23 mouse cellular contexts compared by ENCODE assay signal in genomic region chr14:22364771-22365355, GRCm38 (mm10).
DNase-seq lines count a peak whose midpoint lies in the region; ATAC-seq and TF ChIP-seq lines count a peak whose summit lies in the region.
"Had no signal": no experiment of that assay in that cellular context is flagged by ENCODE, and none has a peak within 500 bp of the region (broad histone marks: within the 10 kb centered on the region; RNA-seq: fewer than 3 reads in every experiment).

No protein-coding gene starts in this region.

- DNase-seq in forebrain, embryonic 14.5 days (ENCODE audit: low spot score) = peak; percentile 49
- no peak for DNase-seq in forebrain, embryonic 11.5 days (ENCODE audit: low spot score)
- peak; percentile 5 for DNase-seq in layer of hippocampus, adult 11-12 months (ENCODE audit: low spot score)
- no peak for DNase-seq in layer of hippocampus, postnatal 25 days (ENCODE audit: extremely low spot score in 1 of 2, low spot score in 1 of 2)
- peak; percentile 10 to 30 for DNase-seq in right cerebral cortex, adult 2 months (ENCODE audit: low spot score in 2 of 2)
- no peak for DNase-seq in right cerebral cortex, postnatal 4 days
- no peak for DNase-seq in cerebellum, adult 9-10 months
- DNase-seq: adrenal gland, postnatal 25 days; cerebellum, adult 11 months; cerebellum, postnatal 14 days; gastrocnemius, adult 2 months; heart, postnatal 4 days; kidney, adult 18-20 months; left cerebral cortex, postnatal 4 days had no signal

- TF ChIP-seq CTCF in embryonic fibroblast, embryonic 13.5 days (IDR thresholded peaks at IDR 0.05; ENCODE audit: borderline replicate concordance, insufficient read depth, low read length) = no peak

- H3K36me3 ChIP-seq in forebrain, embryonic 14.5 days (ENCODE audit: control insufficient read depth, insufficient read depth, low read length) = no peaks in the 10 kb centered on the region
- no peaks in the 10 kb centered on the region for H3K36me3 ChIP-seq in forebrain, embryonic 11.5 days (ENCODE audit: control insufficient read depth, insufficient read depth, low read length)
- H3K36me3 ChIP-seq: forebrain, embryonic 10.5 days; midbrain, embryonic 10.5 days; neural tube, embryonic 13.5 days had no signal

- no peak overlapping the region for H3K4me2 ChIP-seq in forebrain, embryonic 14.5 days (ENCODE audit: low read length)
- H3K4me2 ChIP-seq in forebrain, embryonic 11.5 days (ENCODE audit: low read depth, low read length, severe bottlenecking) = no peak overlapping the region
- H3K4me2 ChIP-seq: hindbrain, embryonic 14.5 days; neural tube, embryonic 13.5 days had no signal

- no peaks in the 10 kb centered on the region for H3K9me3 ChIP-seq in forebrain, embryonic 14.5 days (replicated peaks; ENCODE audit: control insufficient read depth, low read length)
- H3K9me3 ChIP-seq in forebrain, embryonic 11.5 days (ENCODE audit: control insufficient read depth, low read length) = no peaks in the 10 kb centered on the region
- H3K9me3 ChIP-seq: forebrain, embryonic 10.5 days; midbrain, embryonic 10.5 days had no signal

- no peaks in the 10 kb centered on the region for H3K27me3 ChIP-seq in forebrain, embryonic 14.5 days (replicated peaks; ENCODE audit: control insufficient read depth, insufficient read depth, low read length)
- peaks cover 28% of the 10 kb centered on the region for H3K27me3 ChIP-seq in forebrain, embryonic 11.5 days (ENCODE audit: control insufficient read depth, insufficient read depth, low read length)
- H3K27me3 ChIP-seq: neural tube, embryonic 13.5 days had no signal

- WGBS in forebrain, embryonic 14.5 days = 46% methylated on average over 6 of the region's 6 CpGs
- WGBS in forebrain, embryonic 11.5 days = 73% methylated on average over 6 of the region's 6 CpGs

- no peak overlapping the region for H3K4me3 ChIP-seq in forebrain, embryonic 14.5 days (ENCODE audit: low read depth, low read length)
- no peak overlapping the region for H3K4me3 ChIP-seq in forebrain, embryonic 11.5 days (ENCODE audit: low read depth, low read length)
- H3K4me3 ChIP-seq in embryonic fibroblast, embryonic 13.5 days (ENCODE audit: insufficient read depth, low read length) = no peak overlapping the region
- H3K4me3 ChIP-seq: forebrain, embryonic 10.5 days; gastrocnemius, adult 2 months; midbrain, embryonic 10.5 days; myocyte; neural tube, embryonic 13.5 days had no signal

- H3K9ac ChIP-seq in forebrain, embryonic 14.5 days (ENCODE audit: low read length) = no peak overlapping the region
- H3K9ac ChIP-seq in forebrain, embryonic 11.5 days (ENCODE audit: low read length) = no peak overlapping the region
- H3K9ac ChIP-seq: hindbrain, embryonic 14.5 days; neural tube, embryonic 13.5 days had no signal

- no peaks in the 10 kb centered on the region for H3K4me1 ChIP-seq in forebrain, embryonic 14.5 days (ENCODE audit: control insufficient read depth, insufficient read depth, low read length)
- H3K4me1 ChIP-seq in forebrain, embryonic 11.5 days (replicated peaks; ENCODE audit: control insufficient read depth, insufficient read depth, low read length) = no peaks in the 10 kb centered on the region
- peaks cover 9% of the 10 kb centered on the region for H3K4me1 ChIP-seq in embryonic fibroblast, embryonic 13.5 days (ENCODE audit: control insufficient read depth, insufficient read depth, low read length)
- H3K4me1 ChIP-seq: forebrain, embryonic 10.5 days had no signal

- ATAC-seq in forebrain, embryonic 14.5 days = no peak
- no peak for ATAC-seq in forebrain, embryonic 11.5 days (replicated peaks; ENCODE audit: low FRiP score)
- ATAC-seq: inflammation-experienced regulatory T-cells, adult 6 months; midbrain, embryonic 16.5 days had no signal

- TF ChIP-seq POLR2A in embryonic fibroblast, embryonic 13.5 days (IDR thresholded peaks at IDR 0.05; ENCODE audit: low read depth, low read length) = no peak

- H3K27ac ChIP-seq in forebrain, embryonic 14.5 days (ENCODE audit: low read depth, low read length) = no peak overlapping the region
- H3K27ac ChIP-seq in forebrain, embryonic 11.5 days (ENCODE audit: low read depth, low read length) = no peak overlapping the region
- H3K27ac ChIP-seq in embryonic fibroblast, embryonic 13.5 days (ENCODE audit: insufficient read depth, low read length) = peak overlapping the region; percentile 14; the same call in 1 of the 2 replicates
- H3K27ac ChIP-seq: forebrain, embryonic 10.5 days; gastrocnemius, adult 2 months; hindbrain, embryonic 14.5 days; kidney, postnatal 0 days; midbrain, embryonic 10.5 days; neural tube, embryonic 13.5 days had no signal

Comparison
In these comparisons a context has a peak if more than half of its experiments do, and no peak if none do; other contexts are left out.
1. DNase-seq: peak in forebrain, embryonic 14.5 days (single experiment), layer of hippocampus, adult 11-12 months (single experiment) and right cerebral cortex, adult 2 months (2 of 2); none in forebrain, embryonic 11.5 days (single experiment), layer of hippocampus, postnatal 25 days (0 of 2), right cerebral cortex, postnatal 4 days (single experiment) and cerebellum, adult 9-10 months (single experiment).